Mouse (Mus musculus): ENCODE data around the gene Rbm47. TPM values are rescaled to one million over a fixed set of nuclear protein-coding genes. Genes with fewer than 3 reads are reported as not detected.

Rbm47 gene
- polyA plus RNA-seq, 1 experiment from 2014 or later = 5.1 TPM

- H3K36me3 ChIP-seq = no peaks in the 10 kb centered on the region
- H3K4me2 ChIP-seq (replicated peaks) = no peak overlapping the region
- 77% methylated on average over 6 of the region's 6 CpGs for WGBS
- H3K9ac ChIP-seq (replicated peaks) = no peak overlapping the region
- H3K27me3 ChIP-seq = no peaks in the 10 kb centered on the region
- no peaks in the 10 kb centered on the region for H3K4me1 ChIP-seq
- no peak overlapping the region for H3K27ac ChIP-seq (replicated peaks)
- no peak for ATAC-seq (replicated peaks)
- H3K4me3 ChIP-seq = no peak overlapping the region
- H3K9me3 ChIP-seq = no peaks in the 10 kb centered on the region
Measured at GRCm38 (mm10) chr5:66139171-66139570, 33.7 kb downstream of the Rbm47 start.

- ATAC-seq (replicated peaks) = no peak
- WGBS = 6% methylated on average over 10 of the region's 10 CpGs
- Histone ChIP-seq H3K9me3 (no peaks in the 10 kb centered on the region), H3K27me3 (no peaks in the 10 kb centered on the region), H3K4me2 (replicated peaks) (no peak overlapping the region), H3K36me3 (no peaks in the 10 kb centered on the region), H3K27ac (replicated peaks) (no peak overlapping the region), H3K4me1 (no peaks in the 10 kb centered on the region), H3K4me3 (no peak overlapping the region), H3K9ac (replicated peaks) (no peak overlapping the region)
Measured at GRCm38 (mm10) chr5:66138597-66138996, 34.3 kb downstream of the Rbm47 start.

DNA sequence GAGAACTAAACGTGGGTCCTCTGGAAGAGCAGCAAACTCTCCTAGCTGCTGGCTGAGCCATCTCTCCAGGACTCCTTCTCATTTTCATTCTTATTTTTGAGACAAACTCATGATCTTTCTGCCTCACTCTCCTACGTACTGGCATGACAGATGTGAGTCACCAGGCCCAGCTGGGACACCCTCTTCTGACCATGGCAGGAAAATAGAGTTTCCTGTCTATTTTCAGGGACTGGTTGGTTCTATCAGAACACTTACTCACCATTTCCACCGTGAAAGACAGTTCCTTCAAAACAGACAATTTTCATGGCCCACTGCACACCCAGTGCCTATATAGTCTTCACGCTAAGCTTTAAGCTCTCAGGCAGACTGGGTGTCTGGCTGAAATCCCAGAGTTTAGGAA lies 35.7 kb downstream of the Rbm47 start:
- Histone ChIP-seq H3K9me3 (no peaks in the 10 kb centered on the region), H3K9ac (replicated peaks) (no peak overlapping the region), H3K36me3 (no peaks in the 10 kb centered on the region), H3K4me2 (replicated peaks) (no peak overlapping the region), H3K4me1 (no peaks in the 10 kb centered on the region), H3K27me3 (no peaks in the 10 kb centered on the region), H3K4me3 (no peak overlapping the region), H3K27ac (replicated peaks) (no peak overlapping the region)
- WGBS = 52% methylated on average over 4 of the region's 4 CpGs
- ATAC-seq (replicated peaks) = no peak

DNA sequence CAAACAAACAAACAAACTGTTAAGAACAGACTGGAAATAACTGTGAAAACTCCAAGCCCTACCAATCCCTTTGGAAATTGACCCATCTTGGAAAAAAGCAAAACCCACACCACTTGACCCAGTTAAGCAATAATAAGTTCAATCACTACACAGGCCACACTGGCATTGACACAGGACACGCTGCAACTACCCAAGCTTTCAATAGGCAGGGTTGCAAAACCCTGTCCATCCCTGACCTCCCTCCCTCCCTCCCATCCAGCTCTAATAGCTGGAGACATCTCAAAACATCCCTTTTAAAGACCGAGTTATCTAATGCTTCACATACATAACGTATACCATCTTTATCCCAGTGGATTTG lies 37.1 kb downstream of the Rbm47 start:
- Histone ChIP-seq H3K4me1 (no peaks in the 10 kb centered on the region), H3K4me3 (no peak overlapping the region), H3K27ac (replicated peaks) (no peak overlapping the region), H3K27me3 (no peaks in the 10 kb centered on the region), H3K9me3 (no peaks in the 10 kb centered on the region), H3K9ac (replicated peaks) (no peak overlapping the region), H3K36me3 (no peaks in the 10 kb centered on the region), H3K4me2 (replicated peaks) (no peak overlapping the region)
- ATAC-seq (replicated peaks) = no peak
- WGBS = 76% methylated on average over 3 of the region's 3 CpGs

DNA sequence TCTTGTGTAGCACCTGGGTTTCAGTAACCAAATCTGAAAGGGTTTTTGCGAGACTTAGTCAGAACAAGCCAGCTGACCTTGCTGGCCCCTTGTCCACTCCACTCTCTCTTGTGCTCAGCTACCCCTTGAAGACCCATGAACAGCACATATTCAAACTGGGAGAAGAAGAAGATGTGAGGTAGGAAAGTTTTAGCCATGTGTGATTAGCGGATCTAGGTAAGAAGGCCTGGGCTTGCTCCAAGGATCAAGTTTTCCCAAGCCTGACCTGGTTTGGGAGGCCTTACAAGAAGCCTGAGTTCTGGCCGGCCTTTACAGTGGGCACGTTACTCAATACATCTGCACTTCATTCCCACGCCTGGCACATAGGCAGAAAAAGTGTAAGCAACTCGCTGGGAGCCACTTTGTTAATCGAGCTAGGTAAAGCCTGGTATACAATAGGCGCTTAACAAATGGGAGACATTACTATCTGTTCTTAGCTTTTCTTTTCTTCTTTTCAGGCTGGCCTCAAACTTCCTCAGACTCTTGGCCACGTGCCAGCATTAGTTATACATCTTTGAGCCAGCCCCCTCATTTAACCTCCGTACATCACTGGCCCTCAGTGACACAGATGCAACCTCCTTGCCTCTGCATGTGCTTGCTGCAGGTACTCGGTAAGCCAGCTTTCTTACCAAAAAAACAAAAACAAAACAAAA lies 37.6 kb downstream of the Rbm47 start:
- H3K27ac ChIP-seq (replicated peaks) = no peak overlapping the region
- no peaks in the 10 kb centered on the region for H3K27me3 ChIP-seq
- H3K9me3 ChIP-seq = no peaks in the 10 kb centered on the region
- 38% methylated on average over 11 of the region's 11 CpGs for WGBS
- no peak for ATAC-seq (replicated peaks)
- H3K36me3 ChIP-seq = no peaks in the 10 kb centered on the region
- H3K4me3 ChIP-seq = no peak overlapping the region
- no peaks in the 10 kb centered on the region for H3K4me1 ChIP-seq
- H3K9ac ChIP-seq (replicated peaks) = no peak overlapping the region
- no peak overlapping the region for H3K4me2 ChIP-seq (replicated peaks)

DNA sequence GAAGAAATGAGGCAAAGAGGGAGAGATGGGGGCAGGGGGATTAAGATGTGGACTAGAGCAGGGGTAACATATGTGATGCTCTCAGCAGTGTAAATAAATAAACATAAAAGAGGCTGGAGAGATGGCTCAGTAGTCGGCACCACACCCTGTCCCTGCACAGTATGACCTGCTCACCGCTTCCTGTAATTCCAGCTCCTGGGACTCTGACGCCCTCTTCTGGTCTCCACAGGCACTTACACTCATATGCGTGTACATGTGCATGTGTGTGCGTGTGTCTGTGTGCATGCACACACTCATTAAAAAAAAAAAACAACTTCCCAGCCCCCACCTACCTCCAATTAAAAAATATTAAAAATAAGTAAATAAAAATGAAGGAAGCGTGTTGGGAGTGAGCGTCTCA lies 38.3 kb downstream of the Rbm47 start:
- H3K27me3 ChIP-seq = no peaks in the 10 kb centered on the region
- WGBS = 94% methylated on average over 7 of the region's 7 CpGs
- H3K36me3 ChIP-seq = no peaks in the 10 kb centered on the region
- no peak overlapping the region for H3K27ac ChIP-seq (replicated peaks)
- no peak overlapping the region for H3K4me3 ChIP-seq
- H3K4me1 ChIP-seq = no peaks in the 10 kb centered on the region
- no peak overlapping the region for H3K4me2 ChIP-seq (replicated peaks)
- no peak for ATAC-seq (replicated peaks)
- H3K9me3 ChIP-seq = no peaks in the 10 kb centered on the region
- no peak overlapping the region for H3K9ac ChIP-seq (replicated peaks)

DNA sequence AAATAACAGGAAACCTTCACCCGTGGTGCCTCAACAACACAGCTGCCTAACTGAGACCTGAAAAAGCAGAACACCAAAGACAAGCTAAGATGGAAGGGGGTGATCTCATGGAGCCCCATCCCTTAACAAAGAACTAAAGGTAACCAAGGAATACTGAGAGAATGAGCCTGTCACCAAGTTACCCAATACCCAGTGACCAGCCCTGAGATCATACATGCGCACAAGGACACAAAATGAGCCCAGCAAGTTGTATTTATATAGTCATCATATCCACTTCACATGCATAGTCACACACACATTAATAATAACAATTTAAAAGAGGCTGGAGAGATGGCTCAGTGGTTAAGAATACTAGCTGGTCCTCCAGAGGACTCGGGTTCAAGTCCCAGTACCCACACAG lies 44.0 kb downstream of the Rbm47 start:
- no peak overlapping the region for H3K4me3 ChIP-seq
- WGBS = 88% methylated on average over 3 of the region's 3 CpGs
- no peak overlapping the region for H3K27ac ChIP-seq (replicated peaks)
- H3K27me3 ChIP-seq = no peaks in the 10 kb centered on the region
- H3K4me1 ChIP-seq = no peaks in the 10 kb centered on the region
- no peak overlapping the region for H3K4me2 ChIP-seq (replicated peaks)
- no peaks in the 10 kb centered on the region for H3K9me3 ChIP-seq
- no peaks in the 10 kb centered on the region for H3K36me3 ChIP-seq
- ATAC-seq (replicated peaks) = no peak
- H3K9ac ChIP-seq (replicated peaks) = no peak overlapping the region

DNA sequence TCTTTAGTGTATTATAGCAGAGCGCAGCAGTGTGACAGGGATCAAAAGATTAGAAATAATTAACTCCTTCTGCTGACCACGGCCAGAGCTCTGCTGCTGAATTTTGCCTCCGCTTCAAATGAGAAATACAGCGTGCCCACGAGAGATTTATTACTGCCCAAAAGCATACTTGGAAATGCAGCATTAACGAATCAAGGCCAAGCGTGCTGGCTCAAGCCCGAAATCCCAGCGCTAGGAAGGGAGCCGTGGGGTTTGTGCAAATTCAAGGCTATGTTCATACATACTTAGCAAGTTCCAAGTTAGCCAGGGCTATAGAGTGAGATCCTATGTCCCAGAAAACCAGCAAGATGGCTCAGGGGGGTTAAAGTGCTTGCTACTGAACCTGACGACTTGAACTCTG lies 47.5 kb downstream of the Rbm47 start:
- H3K27ac ChIP-seq (replicated peaks) = no peak overlapping the region
- ATAC-seq (replicated peaks) = no peak
- H3K4me1 ChIP-seq = no peaks in the 10 kb centered on the region
- no peaks in the 10 kb centered on the region for H3K9me3 ChIP-seq
- H3K36me3 ChIP-seq = no peaks in the 10 kb centered on the region
- no peaks in the 10 kb centered on the region for H3K27me3 ChIP-seq
- 80% methylated on average over 11 of the region's 11 CpGs for WGBS
- no peak overlapping the region for H3K4me2 ChIP-seq (replicated peaks)
- H3K9ac ChIP-seq (replicated peaks) = no peak overlapping the region
- H3K4me3 ChIP-seq = no peak overlapping the region

DNA sequence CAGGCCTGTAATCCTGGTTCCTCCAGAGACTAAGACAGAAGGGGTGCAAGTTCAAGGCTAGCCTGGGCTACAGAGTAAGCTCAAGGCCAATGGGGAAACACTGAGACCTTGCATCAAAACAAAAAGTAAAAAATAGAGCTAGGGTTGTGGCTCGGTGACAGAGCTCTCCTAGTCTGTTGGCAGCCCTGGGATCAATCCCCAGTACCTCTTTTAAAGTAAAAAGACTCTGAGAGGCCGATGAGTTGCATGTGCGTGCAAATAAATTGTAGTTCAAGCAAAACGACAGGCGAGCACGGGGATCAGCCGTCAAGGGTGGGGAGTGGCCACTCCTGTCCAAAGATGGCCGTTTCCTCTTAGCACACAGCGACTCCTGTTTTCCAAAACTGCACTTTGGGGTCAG lies 48.0 kb downstream of the Rbm47 start:
- Histone ChIP-seq H3K4me1 (no peaks in the 10 kb centered on the region), H3K4me3 (no peak overlapping the region), H3K9me3 (no peaks in the 10 kb centered on the region), H3K27me3 (no peaks in the 10 kb centered on the region), H3K27ac (replicated peaks) (no peak overlapping the region), H3K9ac (replicated peaks) (no peak overlapping the region), H3K4me2 (replicated peaks) (no peak overlapping the region), H3K36me3 (no peaks in the 10 kb centered on the region)
- WGBS = 89% methylated on average over 9 of the region's 9 CpGs
- no peak for ATAC-seq (replicated peaks)

DNA sequence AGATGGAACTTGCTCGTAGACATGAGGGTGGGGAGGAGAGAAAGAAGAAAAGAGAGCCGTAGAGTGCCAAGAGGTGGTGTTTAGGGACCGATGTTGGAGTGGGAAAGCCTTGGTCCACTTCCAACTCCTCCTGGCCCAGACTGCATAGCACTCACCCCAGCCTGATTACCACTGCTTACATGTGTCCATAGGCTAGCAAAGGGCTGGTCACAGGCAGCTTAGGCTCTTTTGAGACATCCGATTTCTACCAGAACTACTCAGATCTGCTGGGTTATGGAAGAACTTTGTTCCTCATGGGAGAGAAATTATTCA lies 48.9 kb downstream of the Rbm47 start:
- ATAC-seq (replicated peaks) = no peak
- Histone ChIP-seq H3K4me2 (replicated peaks) (no peak overlapping the region), H3K36me3 (no peaks in the 10 kb centered on the region), H3K27ac (replicated peaks) (no peak overlapping the region), H3K4me3 (no peak overlapping the region), H3K9me3 (no peaks in the 10 kb centered on the region), H3K4me1 (no peaks in the 10 kb centered on the region), H3K27me3 (no peaks in the 10 kb centered on the region), H3K9ac (replicated peaks) (no peak overlapping the region)
- WGBS = 76% methylated on average over 4 of the region's 4 CpGs

- no peaks in the 10 kb centered on the region for H3K36me3 ChIP-seq
- ATAC-seq (replicated peaks) = no peak
- no peaks in the 10 kb centered on the region for H3K27me3 ChIP-seq
- no peak overlapping the region for H3K4me3 ChIP-seq
- no peaks in the 10 kb centered on the region for H3K4me1 ChIP-seq
- H3K4me2 ChIP-seq (replicated peaks) = no peak overlapping the region
- no peaks in the 10 kb centered on the region for H3K9me3 ChIP-seq
- 92% methylated on average over 12 of the region's 12 CpGs for whole genome bisulfite sequencing
- no peak overlapping the region for H3K27ac ChIP-seq (replicated peaks)
- H3K9ac ChIP-seq (replicated peaks) = no peak overlapping the region
Measured at GRCm38 (mm10) chr5:66123295-66124088, 49.4 kb downstream of the Rbm47 start.

- Histone ChIP-seq H3K9me3 (no peaks in the 10 kb centered on the region), H3K4me1 (no peaks in the 10 kb centered on the region), H3K4me3 (no peak overlapping the region), H3K4me2 (replicated peaks) (no peak overlapping the region), H3K27me3 (no peaks in the 10 kb centered on the region), H3K9ac (replicated peaks) (no peak overlapping the region), H3K27ac (replicated peaks) (no peak overlapping the region), H3K36me3 (no peaks in the 10 kb centered on the region)
- ATAC-seq (replicated peaks) = no peak
Measured at GRCm38 (mm10) chr5:66121255-66121654, 51.7 kb downstream of the Rbm47 start.

DNA sequence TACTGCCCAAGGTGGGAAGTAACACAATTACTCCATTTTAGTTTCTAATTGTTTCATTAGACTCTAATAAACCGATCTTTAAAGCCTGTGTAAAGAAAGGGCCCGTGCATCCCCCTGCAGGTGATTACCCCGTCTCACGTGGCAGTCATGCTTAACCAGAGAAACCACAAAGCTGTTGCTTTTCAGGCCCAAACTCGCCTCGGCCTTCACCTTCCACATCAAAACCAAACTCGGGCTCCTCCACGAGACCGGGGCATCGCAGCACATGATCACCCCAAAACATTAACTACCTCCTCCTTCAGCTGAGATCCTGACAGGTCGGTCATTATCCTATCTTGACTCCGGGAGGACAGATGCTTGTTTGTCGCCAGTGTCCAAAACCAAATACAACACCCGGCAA lies 58.2 kb downstream of the Rbm47 start:
- Histone ChIP-seq H3K27ac (replicated peaks) (no peak overlapping the region), H3K36me3 (no peaks in the 10 kb centered on the region), H3K4me1 (no peaks in the 10 kb centered on the region), H3K9me3 (no peaks in the 10 kb centered on the region), H3K27me3 (no peaks in the 10 kb centered on the region), H3K9ac (replicated peaks) (no peak overlapping the region), H3K4me3 (no peak overlapping the region), H3K4me2 (replicated peaks) (no peak overlapping the region)
- no peak for ATAC-seq (replicated peaks)
- 70% methylated on average over 14 of the region's 14 CpGs for WGBS
